Mouse (Mus musculus) intestine, embryonic 15.5 days (tissue): ENCODE data around the gene Ripor2. TPM values are rescaled to one million over a fixed set of nuclear protein-coding genes. Genes with fewer than 3 reads are reported as not detected.

ENCODE experiments used
- ATAC-seq: fragments of 200-750 bp; cut with Nextera tagmentation; 2 replicates; pipeline ENCODE4 v1.8.0; 2017; ENCODE audit warnings: moderate TSS enrichment, moderate library complexity
- H3K27ac ChIP-seq: fragments of 300-500 bp; sonication (generic); 2 replicates; pipeline ENCODE4 v1.5.1; 2015; ENCODE audit warnings: mild to moderate bottlenecking, inconsistent platforms
- H3K27me3 ChIP-seq: fragments of 300-500 bp; sonication (generic); replicated peaks from 2 replicates; pipeline ENCODE4 v1.6.1; 2015; ENCODE audit warnings: inconsistent platforms
- H3K36me3 ChIP-seq: fragments of 300-500 bp; sonication (generic); 2 replicates; pipeline ENCODE4 v1.6.1; 2015; ENCODE audit warnings: inconsistent platforms
- H3K4me1 ChIP-seq: fragments of 300-500 bp; sonication (generic); replicated peaks from 2 replicates; pipeline ENCODE4 v1.6.1; 2015; ENCODE audit warnings: inconsistent platforms
- H3K4me2 ChIP-seq: fragments of 300-500 bp; sonication (generic); replicated peaks from 2 replicates; pipeline ENCODE4 v1.6.1; 2015; ENCODE audit warnings: mild to moderate bottlenecking, inconsistent platforms
- H3K4me3 ChIP-seq: fragments of 300-500 bp; sonication (generic); replicated peaks from 2 replicates; pipeline ENCODE4 v1.5.1; 2015; ENCODE audit warnings: inconsistent platforms
- H3K9ac ChIP-seq: fragments of 300-500 bp; sonication (generic); 2 replicates; pipeline ENCODE4 v1.6.1; 2015; ENCODE audit warnings: inconsistent platforms
- H3K9me3 ChIP-seq: fragments of 300-500 bp; sonication (generic); 2 replicates; pipeline ENCODE4 v1.6.1; 2016; ENCODE audit warnings: inconsistent platforms
- WGBS: fragments of 180-500 bp; shearing (Covaris S2); methylation state at CpG from one replicate; pipeline ENCODE4 v1.1.7; 2015; 5-methylcytosine and 5-hydroxymethylcytosine counted together
- polyA plus RNA-seq: library from polyadenylated mRNA; unstranded; fragments of >200 nt; fragmentation: Nextera tagmentation; extraction: Ambion mirVana; gene quantifications from 2 replicates; pipeline ENCODE4 v1.2.1, GENCODE M21; 2015

The Ripor2 gene
- polyA plus RNA-seq, 1 experiment from 2014 or later, result 1.9 TPM

- Histone ChIP-seq H3K4me2 (no peak overlapping the region), H3K36me3 (no peaks in the 10 kb centered on the region), H3K9me3 (no peaks in the 10 kb centered on the region), H3K4me1 (peaks cover 11% of the 10 kb centered on the region), H3K27me3 (no peaks in the 10 kb centered on the region), H3K9ac (no peak overlapping the region), H3K27ac (no peak overlapping the region), H3K4me3 (no peak overlapping the region)
- 69% methylated on average over 7 of the region's 7 CpGs for WGBS
- ATAC-seq, result no peak
Observed at GRCm38 (mm10) chr13:24712581-24713130, 130.7 kb downstream of the Ripor2 start.

- 6% methylated on average over 16 of the region's 16 CpGs for WGBS
Observed at GRCm38 (mm10) chr13:24713434-24714000, 131.5 kb downstream of the Ripor2 start.

GRCm38 (mm10) chr13:24714360-24714885, 132.4 kb downstream of the Ripor2 start:
- no peaks in the 10 kb centered on the region for H3K9me3 ChIP-seq
- H3K27me3 ChIP-seq, result no peaks in the 10 kb centered on the region
- H3K4me2 ChIP-seq, result no peak overlapping the region
- H3K9ac ChIP-seq, result no peak overlapping the region
- ATAC-seq, result no peak
- peaks cover 11% of the 10 kb centered on the region for H3K4me1 ChIP-seq
- H3K36me3 ChIP-seq, result no peaks in the 10 kb centered on the region
- WGBS, result 62% methylated on average over 9 of the region's 9 CpGs
- no peak overlapping the region for H3K27ac ChIP-seq
- H3K4me3 ChIP-seq, result no peak overlapping the region

More at GRCm38 (mm10) chr13:24713434-24714000, 131.5 kb downstream of the Ripor2 start:
- H3K4me1 ChIP-seq, result peaks cover 11% of the 10 kb centered on the region
- H3K4me3 ChIP-seq, result 0 out of 2 replicates have a peak overlapping the region, but pooled peaks have one; percentile 7
- no peak overlapping the region for H3K27ac ChIP-seq
- peak; percentile 71 for ATAC-seq
- H3K4me2 ChIP-seq, result peak overlapping the region; percentile 51
- no peaks in the 10 kb centered on the region for H3K9me3 ChIP-seq
- H3K27me3 ChIP-seq, result no peaks in the 10 kb centered on the region
- no peaks in the 10 kb centered on the region for H3K36me3 ChIP-seq
- H3K9ac ChIP-seq, result no peak overlapping the region; the same call in 1 of the 2 replicates

GRCm38 (mm10) chr13:24715601-24716000, 133.6 kb downstream of the Ripor2 start:
- H3K4me2 ChIP-seq, result no peak overlapping the region
- WGBS, result 82% methylated on average over 5 of the region's 5 CpGs
- ATAC-seq, result no peak
- H3K27ac ChIP-seq, result no peak overlapping the region
- no peaks in the 10 kb centered on the region for H3K9me3 ChIP-seq
- no peaks in the 10 kb centered on the region for H3K27me3 ChIP-seq
- H3K4me3 ChIP-seq, result no peak overlapping the region
- H3K9ac ChIP-seq, result no peak overlapping the region
- H3K4me1 ChIP-seq, result peaks cover 11% of the 10 kb centered on the region
- no peaks in the 10 kb centered on the region for H3K36me3 ChIP-seq

- 50% methylated on average over 9 of the region's 9 CpGs for WGBS
- Histone ChIP-seq H3K4me1 (peaks cover 11% of the 10 kb centered on the region), H3K36me3 (no peaks in the 10 kb centered on the region), H3K27me3 (no peaks in the 10 kb centered on the region), H3K4me3 (no peak overlapping the region), H3K9me3 (no peaks in the 10 kb centered on the region), H3K9ac (no peak overlapping the region), H3K27ac (no peak overlapping the region), H3K4me2 (no peak overlapping the region)
- ATAC-seq, result peak; percentile 46
Observed at GRCm38 (mm10) chr13:24716441-24716840, 134.5 kb downstream of the Ripor2 start.

- Histone ChIP-seq H3K9me3 (no peaks in the 10 kb centered on the region), H3K4me2 (no peak overlapping the region), H3K27ac (0 out of 2 replicates have a peak overlapping the region, but pooled peaks have one; percentile 2), H3K4me1 (peaks cover 11% of the 10 kb centered on the region), H3K4me3 (no peak overlapping the region), H3K36me3 (no peaks in the 10 kb centered on the region), H3K9ac (no peak overlapping the region), H3K27me3 (no peaks in the 10 kb centered on the region)
- ATAC-seq, result peak; percentile 27; the same call in 1 of the 2 replicates
- 56% methylated on average over 7 of the region's 7 CpGs for WGBS
Observed at GRCm38 (mm10) chr13:24717677-24718076, 135.7 kb downstream of the Ripor2 start.

GRCm38 (mm10) chr13:24721502-24721901, 139.5 kb downstream of the Ripor2 start:
- H3K9ac ChIP-seq, result no peak overlapping the region
- H3K4me3 ChIP-seq, result no peak overlapping the region
- no peak overlapping the region for H3K4me2 ChIP-seq
- no peak for ATAC-seq
- WGBS, result 71% methylated on average over 10 of the region's 10 CpGs
- H3K9me3 ChIP-seq, result no peaks in the 10 kb centered on the region
- H3K27me3 ChIP-seq, result no peaks in the 10 kb centered on the region
- no peak overlapping the region for H3K27ac ChIP-seq
- H3K36me3 ChIP-seq, result no peaks in the 10 kb centered on the region
- H3K4me1 ChIP-seq, result no peaks in the 10 kb centered on the region

- 74% methylated on average over 8 of the region's 8 CpGs for WGBS
- Histone ChIP-seq H3K9ac (no peak overlapping the region), H3K4me1 (no peaks in the 10 kb centered on the region), H3K4me2 (no peak overlapping the region), H3K27ac (no peak overlapping the region), H3K36me3 (no peaks in the 10 kb centered on the region), H3K27me3 (no peaks in the 10 kb centered on the region), H3K4me3 (no peak overlapping the region), H3K9me3 (no peaks in the 10 kb centered on the region)
- no peak for ATAC-seq
Observed at GRCm38 (mm10) chr13:24723699-24724394, 141.9 kb downstream of the Ripor2 start.

GRCm38 (mm10) chr13:24724395-24724759, 142.4 kb downstream of the Ripor2 start:
- no peak for ATAC-seq
- 64% methylated on average over 4 of the region's 4 CpGs for WGBS
- no peaks in the 10 kb centered on the region for H3K4me1 ChIP-seq
- H3K36me3 ChIP-seq, result no peaks in the 10 kb centered on the region
- H3K4me3 ChIP-seq, result no peak overlapping the region
- no peak overlapping the region for H3K9ac ChIP-seq
- H3K4me2 ChIP-seq, result no peak overlapping the region
- H3K27ac ChIP-seq, result no peak overlapping the region
- H3K9me3 ChIP-seq, result no peaks in the 10 kb centered on the region
- no peaks in the 10 kb centered on the region for H3K27me3 ChIP-seq

GRCm38 (mm10) chr13:24729128-24729527, 147.1 kb downstream of the Ripor2 start:
- no peaks in the 10 kb centered on the region for H3K4me1 ChIP-seq
- H3K27me3 ChIP-seq, result no peaks in the 10 kb centered on the region
- no peak overlapping the region for H3K27ac ChIP-seq
- 92% methylated on average over 5 of the region's 5 CpGs for WGBS
- H3K4me2 ChIP-seq, result no peak overlapping the region
- ATAC-seq, result no peak
- H3K9ac ChIP-seq, result no peak overlapping the region
- no peak overlapping the region for H3K4me3 ChIP-seq
- H3K9me3 ChIP-seq, result no peaks in the 10 kb centered on the region
- no peaks in the 10 kb centered on the region for H3K36me3 ChIP-seq

- Histone ChIP-seq H3K9me3 (no peaks in the 10 kb centered on the region), H3K27ac (no peak overlapping the region), H3K9ac (no peak overlapping the region), H3K4me1 (no peaks in the 10 kb centered on the region), H3K4me3 (no peak overlapping the region), H3K27me3 (no peaks in the 10 kb centered on the region), H3K36me3 (no peaks in the 10 kb centered on the region), H3K4me2 (no peak overlapping the region)
- 83% methylated on average over 5 of the region's 5 CpGs for WGBS
- no peak for ATAC-seq
Observed at GRCm38 (mm10) chr13:24734502-24734901, 152.5 kb downstream of the Ripor2 start.

GRCm38 (mm10) chr13:24735608-24736131, 153.7 kb downstream of the Ripor2 start:
- peak; percentile 55; the same call in 1 of the 2 replicates for ATAC-seq
- no peaks in the 10 kb centered on the region for H3K27me3 ChIP-seq
- no peaks in the 10 kb centered on the region for H3K36me3 ChIP-seq
- H3K27ac ChIP-seq, result no peak overlapping the region
- H3K9me3 ChIP-seq, result no peaks in the 10 kb centered on the region
- no peak overlapping the region for H3K9ac ChIP-seq
- H3K4me3 ChIP-seq, result no peak overlapping the region
- WGBS, result 67% methylated on average over 6 of the region's 6 CpGs
- H3K4me1 ChIP-seq, result no peaks in the 10 kb centered on the region
- H3K4me2 ChIP-seq, result no peak overlapping the region
